Mouse (Mus musculus): Measurements from ENCODE around the gene Dnajc10.

DNA sequence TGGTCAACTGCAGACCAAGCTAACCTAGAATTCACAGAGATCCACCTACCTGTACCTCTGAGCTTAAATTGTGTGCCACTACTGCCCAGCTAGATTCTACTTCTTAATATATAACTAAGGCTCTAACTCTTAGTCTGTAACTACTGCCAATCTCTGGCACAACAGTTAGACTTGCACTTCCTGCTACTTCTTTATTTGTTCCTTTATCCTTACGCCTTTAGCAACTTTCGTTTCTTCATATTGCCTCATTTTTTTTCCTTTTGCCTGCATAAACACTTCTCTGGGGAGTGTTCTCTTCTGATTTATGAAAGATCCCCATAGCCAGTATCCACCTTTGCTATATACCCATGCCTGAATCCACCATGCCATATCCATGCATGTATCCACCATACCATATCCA, 11.3 kb upstream of the Dnajc10 start:
- no peak for TF ChIP-seq POLR2A (IDR thresholded peaks at IDR 0.05; ENCODE audit: low read depth, low read length)
- TF ChIP-seq CTCF (IDR thresholded peaks at IDR 0.05; ENCODE audit: extremely low read depth, insufficient read length, insufficient replicate concordance, low read depth, low read length) = no peak

Measured in small intestine, adult 2 months (tissue).